Mouse (Mus musculus) thymus, adult 2 months (tissue): ENCODE measurements at regions not wholly inside any gene's neighbourhood (a gene's known extent, or its start where the extent isn't known, plus 50 kb on each side); places are given as distances from the start of the nearest gene placed in this dataset.

Experiments used
- DNase-seq: peaks from one replicate; pipeline ENCODE4 v3.0.0; 2021
- H3K27ac ChIP-seq: fragments of 200-500 bp; 2 replicates; pipeline ENCODE4 v1.5.1; 2012; ENCODE audit warnings: low read length, control low read depth; ENCODE audit not compliant: control insufficient read depth, insufficient read depth
- H3K27me3 ChIP-seq: fragments of 200-500 bp; 2 replicates; pipeline ENCODE4 v1.6.1; 2012; ENCODE audit warnings: mild to moderate bottlenecking, low read length, moderate library complexity, mixed read lengths; ENCODE audit not compliant: control insufficient read depth, insufficient read depth
- H3K36me3 ChIP-seq: fragments of 200-500 bp; 2 replicates; pipeline ENCODE4 v1.6.1; 2012; ENCODE audit warnings: mild to moderate bottlenecking, low read length, moderate library complexity; ENCODE audit not compliant: control insufficient read depth, insufficient read depth
- H3K4me1 ChIP-seq: fragments of 200-500 bp; replicated peaks from 2 replicates; pipeline ENCODE4 v1.6.1; 2012; ENCODE audit warnings: low read length; ENCODE audit not compliant: control insufficient read depth, insufficient read depth
- H3K4me3 ChIP-seq: fragments of 200-500 bp; 2 replicates; pipeline ENCODE4 v1.5.1; 2012; ENCODE audit warnings: mild to moderate bottlenecking, low read length, control low read depth, moderate library complexity; ENCODE audit not compliant: control insufficient read depth, insufficient read depth
- CTCF ChIP-seq: fragments of 200-500 bp; IDR thresholded peaks from 2 replicates; pipeline ENCODE4 v1.5.1; 2012; ENCODE audit warnings: mild to moderate bottlenecking, control low read depth, low read length, moderate library complexity, borderline replicate concordance; ENCODE audit not compliant: control insufficient read depth, poor library complexity, insufficient read depth; ENCODE audit errors: extremely low read depth
- POLR2A ChIP-seq: fragments of 200-500 bp; IDR thresholded peaks from 2 replicates; pipeline ENCODE4 v1.6.1; 2012; ENCODE audit warnings: mild to moderate bottlenecking, low read length, control low read depth, moderate library complexity; ENCODE audit not compliant: control insufficient read depth, poor library complexity, insufficient read depth; ENCODE audit errors: extremely low read depth
- WGBS: fragments of 180-500 bp; shearing (Covaris S2); methylation state at CpG from one replicate; pipeline ENCODE4 v1.1.7; 2018; 5-methylcytosine and 5-hydroxymethylcytosine counted together

DNA sequence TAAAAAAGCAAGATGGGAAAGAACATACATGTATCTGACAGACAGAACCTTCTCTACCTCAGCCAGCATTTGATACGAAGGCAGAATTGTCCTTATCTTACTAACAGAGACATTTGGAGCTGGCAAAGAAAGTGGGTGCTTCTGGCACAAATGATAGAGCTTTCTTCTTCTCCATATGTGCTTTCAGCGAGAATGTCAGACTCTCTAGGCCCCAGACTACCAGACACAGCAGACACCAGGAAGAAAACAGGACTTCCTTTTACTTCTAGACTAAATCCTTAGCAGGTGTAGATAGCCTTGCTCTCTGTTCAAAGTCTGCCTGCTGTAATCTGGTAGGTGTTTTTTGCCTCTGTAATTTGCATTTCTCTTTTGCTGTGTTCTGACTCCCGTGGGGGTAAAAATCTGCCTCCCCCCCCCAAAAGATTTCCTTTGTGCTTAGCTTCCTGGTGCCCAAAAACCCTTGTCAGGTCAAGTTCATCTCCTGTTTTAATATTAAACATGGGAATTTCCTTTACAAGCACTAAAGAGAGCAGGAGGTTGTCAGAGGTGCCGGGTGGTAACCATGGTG, 74.7 kb upstream of the Pmfbp1 start:
- no peak for DNase-seq
- 66% methylated on average over 4 of the region's 4 CpGs for WGBS
- H3K27me3 ChIP-seq, result no peaks in the 10 kb centered on the region
- H3K36me3 ChIP-seq, result no peaks in the 10 kb centered on the region
- H3K4me1 ChIP-seq, result no peaks in the 10 kb centered on the region
- no peak overlapping the region for H3K4me3 ChIP-seq
- TF ChIP-seq POLR2A (no peak), CTCF (no peak)
- no peak overlapping the region for H3K27ac ChIP-seq

DNA sequence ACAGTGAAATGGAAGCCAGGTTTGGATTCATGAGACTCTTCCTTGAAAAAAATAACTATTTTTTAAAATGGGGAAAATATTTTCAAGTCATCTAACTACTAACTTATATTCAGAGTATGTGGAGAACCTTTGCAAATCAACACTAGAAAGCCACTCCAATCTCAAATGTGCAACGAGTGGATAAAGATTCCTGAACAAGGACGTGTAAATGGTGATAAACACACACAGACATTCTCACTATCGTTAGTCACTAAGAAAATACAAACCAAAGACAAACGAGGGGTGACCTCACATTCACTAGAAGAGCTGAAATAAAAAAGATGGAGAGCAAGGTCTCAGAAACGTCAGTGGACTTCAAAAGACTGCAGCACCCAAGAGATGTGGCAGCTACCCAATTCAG, 69.8 kb upstream of the Pmfbp1 start:
- TF ChIP-seq CTCF, result no peak
- TF ChIP-seq POLR2A, result no peak
- no peaks in the 10 kb centered on the region for H3K36me3 ChIP-seq
- 81% methylated on average over 5 of the region's 5 CpGs for WGBS
- H3K4me1 ChIP-seq, result no peaks in the 10 kb centered on the region
- no peak overlapping the region for H3K27ac ChIP-seq
- H3K4me3 ChIP-seq, result no peak overlapping the region
- no peaks in the 10 kb centered on the region for H3K27me3 ChIP-seq
- DNase-seq, result no peak

DNA sequence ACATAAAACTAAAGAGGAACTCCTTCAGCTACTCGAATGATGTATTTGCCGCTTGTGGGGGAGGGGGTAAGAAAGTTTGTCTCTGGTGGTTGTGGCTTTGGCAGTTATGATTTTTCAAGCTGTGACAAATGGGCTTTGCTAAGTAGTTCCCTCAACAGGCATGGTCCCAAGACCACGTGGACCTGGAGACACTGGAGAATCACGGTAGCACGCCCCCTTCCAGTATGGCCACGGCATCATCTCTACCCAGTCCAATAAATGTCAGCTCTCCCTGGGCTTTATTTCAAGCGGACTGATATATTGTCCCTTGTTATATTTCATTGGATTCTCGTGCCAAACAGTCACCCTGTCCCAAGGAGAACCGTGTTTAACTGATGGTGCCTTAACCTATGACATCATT, 65.3 kb upstream of the Pmfbp1 start:
- no peaks in the 10 kb centered on the region for H3K27me3 ChIP-seq
- TF ChIP-seq CTCF (no peak), POLR2A (no peak)
- H3K27ac ChIP-seq, result no peak overlapping the region
- no peak for DNase-seq
- WGBS, result 69% methylated on average over 9 of the region's 9 CpGs
- H3K4me1 ChIP-seq, result no peaks in the 10 kb centered on the region
- no peaks in the 10 kb centered on the region for H3K36me3 ChIP-seq
- no peak overlapping the region for H3K4me3 ChIP-seq

DNA sequence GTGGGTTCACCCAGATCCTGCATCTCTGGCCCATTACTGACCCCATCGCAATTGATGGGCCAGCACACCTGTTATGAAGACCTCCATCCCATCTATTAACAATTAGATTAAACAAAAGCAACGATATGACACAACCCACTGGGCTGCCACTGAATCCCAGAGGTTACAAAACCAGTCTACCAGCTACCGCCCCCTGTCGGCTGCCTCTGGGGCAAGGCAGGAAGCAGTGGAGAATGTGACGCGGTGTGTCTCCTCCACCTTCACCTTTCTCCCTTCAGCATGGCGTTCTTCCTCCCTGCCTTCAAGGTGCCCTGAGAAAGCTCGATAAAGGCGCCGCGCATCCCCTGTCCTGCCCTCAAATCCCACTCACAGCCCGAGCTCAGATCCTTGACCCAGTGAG, 59.3 kb upstream of the Pmfbp1 start:
- no peak overlapping the region for H3K27ac ChIP-seq
- H3K36me3 ChIP-seq, result no peaks in the 10 kb centered on the region
- H3K4me3 ChIP-seq, result no peak overlapping the region
- DNase-seq, result no peak
- no peaks in the 10 kb centered on the region for H3K4me1 ChIP-seq
- 91% methylated on average over 12 of the region's 12 CpGs for WGBS
- TF ChIP-seq POLR2A (no peak), CTCF (no peak)
- no peaks in the 10 kb centered on the region for H3K27me3 ChIP-seq

DNA sequence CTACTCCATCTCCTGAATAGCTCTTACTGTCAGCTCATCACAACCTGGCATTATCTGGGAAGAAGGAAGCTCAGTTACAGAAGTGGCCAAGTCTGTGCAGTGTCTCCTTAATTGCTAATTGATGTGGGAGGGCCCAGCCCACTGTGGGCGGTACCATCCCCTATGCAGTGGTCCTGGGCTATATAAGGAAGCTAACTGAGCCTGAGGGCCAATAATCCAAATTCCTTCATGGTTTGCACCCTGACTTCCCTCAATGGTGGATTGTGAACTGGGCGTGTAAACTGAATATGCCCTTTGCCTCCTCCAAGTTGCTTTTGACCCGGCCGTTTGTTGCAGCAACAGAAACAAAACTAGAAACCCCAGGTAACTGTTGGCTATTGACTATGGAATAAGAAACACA, 57.8 kb upstream of the Pmfbp1 start:
- no peaks in the 10 kb centered on the region for H3K4me1 ChIP-seq
- H3K4me3 ChIP-seq, result no peak overlapping the region
- H3K27ac ChIP-seq, result no peak overlapping the region
- no peak for TF ChIP-seq POLR2A
- TF ChIP-seq CTCF, result no peak
- no peaks in the 10 kb centered on the region for H3K27me3 ChIP-seq
- DNase-seq, result no peak
- 95% methylated on average over 4 of the region's 4 CpGs for WGBS
- no peaks in the 10 kb centered on the region for H3K36me3 ChIP-seq

DNA sequence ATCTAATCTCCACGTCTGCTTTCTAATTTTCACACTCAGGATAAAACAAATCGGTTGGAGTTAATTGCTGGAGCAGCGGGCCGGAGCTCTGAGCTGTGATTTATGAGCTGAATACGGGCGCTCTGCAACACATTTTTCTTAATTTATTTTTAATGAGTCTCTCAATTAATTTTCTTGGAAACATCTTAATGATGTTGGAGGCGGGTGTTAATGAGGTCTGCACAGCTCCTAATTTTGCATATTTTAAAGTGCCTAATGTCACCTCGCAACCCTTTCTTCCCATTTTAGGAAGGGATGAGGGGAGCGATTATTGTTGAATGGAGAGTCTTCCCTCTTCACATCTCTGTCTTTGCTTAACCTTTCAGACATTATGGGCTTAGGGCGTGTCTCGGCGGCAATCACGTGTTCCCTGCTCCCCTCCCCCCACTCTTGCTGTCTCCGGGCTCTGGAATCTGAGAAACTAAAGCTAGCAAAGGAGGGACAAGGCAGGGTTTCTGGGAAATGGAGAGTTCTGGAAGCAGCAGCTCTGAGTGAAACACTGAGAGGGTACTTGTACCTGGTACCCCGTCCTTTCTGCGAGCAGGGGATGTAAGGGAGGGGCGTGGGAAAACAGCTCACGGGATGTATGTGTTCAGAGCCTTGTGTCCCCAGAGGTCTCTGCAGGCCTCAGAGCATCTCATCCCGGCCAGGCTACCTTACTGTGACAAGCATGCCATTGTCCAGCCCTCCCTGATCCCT, 56.8 kb upstream of the Pmfbp1 start:
- 83% methylated on average over 19 of the region's 19 CpGs for WGBS
- H3K4me1 ChIP-seq, result no peaks in the 10 kb centered on the region
- DNase-seq, result no peak
- no peak overlapping the region for H3K27ac ChIP-seq
- no peak for TF ChIP-seq CTCF
- TF ChIP-seq POLR2A, result no peak
- H3K36me3 ChIP-seq, result no peaks in the 10 kb centered on the region
- H3K27me3 ChIP-seq, result no peaks in the 10 kb centered on the region
- H3K4me3 ChIP-seq, result no peak overlapping the region
